Mouse (Mus musculus): ENCODE measurements around the gene Zbtb4.
"Not testable (repeated sequence)": the region's sequence is repeated elsewhere in the genome, so short reads cannot be mapped to it uniquely, and the experiment has no call there.

Zbtb4 gene

DNA sequence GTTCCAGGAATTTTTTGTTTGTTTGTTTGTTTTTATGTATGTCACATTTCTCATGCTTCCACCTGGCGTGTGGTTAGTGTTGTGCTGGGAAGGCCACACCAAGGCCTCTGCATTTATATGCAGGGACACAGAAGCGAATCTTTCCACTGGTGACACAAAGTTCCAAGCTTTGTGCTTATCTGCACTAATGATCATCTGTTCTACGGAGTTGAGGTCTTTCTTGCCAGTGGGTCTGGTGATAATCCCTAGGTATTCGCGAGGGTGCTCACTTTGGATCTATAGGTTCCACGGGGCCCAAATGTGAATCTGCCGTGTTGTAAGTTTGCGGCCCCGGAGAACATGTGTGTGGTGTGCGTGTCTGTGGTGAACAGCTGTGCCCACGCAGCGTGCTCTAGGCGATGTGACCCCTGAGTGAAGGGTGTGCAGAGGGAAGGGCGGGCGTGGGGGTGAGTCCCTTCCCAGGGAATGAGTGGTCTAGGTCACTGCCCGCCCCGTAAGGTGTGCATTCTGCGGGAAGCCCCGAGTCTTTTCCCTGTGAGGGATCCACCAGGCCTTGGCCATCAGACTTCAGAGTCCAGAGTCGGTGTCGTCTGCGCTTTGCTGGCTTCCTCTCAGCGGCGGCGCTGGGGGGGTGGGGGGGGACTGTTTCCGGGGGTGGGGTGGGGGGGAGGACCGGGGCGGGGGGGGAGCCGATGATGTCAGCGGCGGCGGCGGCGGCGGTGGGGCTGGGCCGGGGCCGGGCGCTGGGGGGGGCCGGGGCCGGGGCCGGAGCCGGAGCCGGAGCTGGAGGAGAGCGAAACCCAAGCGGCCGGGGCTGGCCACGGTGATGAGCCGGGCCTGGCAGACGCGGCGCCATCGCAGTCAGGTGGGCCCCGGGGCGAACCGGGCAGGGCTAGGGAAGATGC, at the start of gene Zbtb4:
Zbtb4 (plus strand) TSS at position 692 of the 905 bp plus-strand sequence.
- DNase-seq (ENCODE audit: low spot score): no peak

DNA sequence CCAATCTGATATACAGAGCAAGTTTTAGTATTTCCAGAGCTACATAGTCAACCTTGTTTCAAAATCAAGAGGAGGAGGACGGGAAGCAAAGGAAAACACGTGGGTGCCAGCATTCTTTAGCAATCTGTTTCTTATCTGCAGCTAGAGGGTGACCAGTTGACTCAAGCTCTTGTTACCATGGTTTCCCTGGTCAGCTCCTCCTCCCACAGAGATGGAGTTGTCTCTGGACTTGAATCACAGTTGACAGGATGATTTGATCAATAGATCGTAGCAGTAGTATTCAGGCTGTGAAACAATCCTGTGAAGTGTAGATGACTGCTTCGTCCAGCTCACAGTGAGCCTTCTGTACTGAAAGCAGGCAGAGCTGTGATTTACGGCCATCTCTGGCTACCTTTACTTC, 49.8 kb upstream of the Zbtb4 start:
- no peak for DNase-seq (ENCODE audit: low spot score)

DNA sequence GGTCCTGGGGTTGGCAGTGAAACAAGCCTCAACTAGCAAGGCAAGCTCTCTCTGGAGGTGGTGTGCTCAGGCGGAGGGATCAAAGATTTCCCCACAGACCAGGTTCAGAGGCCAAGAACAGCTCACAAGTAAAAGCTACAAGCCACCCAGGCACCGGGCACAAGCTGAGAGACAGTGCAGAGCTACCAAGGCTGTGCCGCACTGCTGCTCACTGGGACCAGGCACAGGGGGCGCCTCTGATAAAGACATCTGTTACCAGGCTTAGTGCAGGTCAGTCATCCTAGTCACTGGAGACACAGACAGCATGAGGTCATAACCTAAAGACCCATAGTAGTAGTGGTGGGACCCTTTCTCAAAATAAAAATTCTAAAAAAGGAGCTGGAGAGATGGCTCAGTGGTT, 48.8 kb upstream of the Zbtb4 start:
- no peak for DNase-seq (ENCODE audit: low spot score)

DNA sequence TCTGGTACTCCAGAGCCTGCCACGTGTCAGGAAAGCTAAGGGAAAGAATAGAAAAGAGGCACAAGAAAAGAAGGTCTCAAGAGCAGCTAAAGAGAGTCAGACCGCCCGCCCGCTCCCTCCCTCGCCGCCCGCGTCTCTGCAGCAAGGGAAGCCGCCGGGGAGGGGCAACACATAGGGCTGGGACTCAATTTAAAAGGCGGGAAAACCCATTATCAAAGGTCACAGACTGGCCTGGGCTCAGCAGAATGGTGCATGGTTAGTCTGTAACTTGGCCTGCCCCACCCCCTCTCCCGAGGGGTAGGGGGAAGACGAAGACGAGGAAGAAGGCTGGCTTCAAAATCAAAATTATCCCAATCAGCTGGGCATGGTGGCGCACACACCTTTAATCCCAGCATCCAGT, 47.1 kb upstream of the Zbtb4 start:
- DNase-seq (ENCODE audit: low spot score): no peak

DNA sequence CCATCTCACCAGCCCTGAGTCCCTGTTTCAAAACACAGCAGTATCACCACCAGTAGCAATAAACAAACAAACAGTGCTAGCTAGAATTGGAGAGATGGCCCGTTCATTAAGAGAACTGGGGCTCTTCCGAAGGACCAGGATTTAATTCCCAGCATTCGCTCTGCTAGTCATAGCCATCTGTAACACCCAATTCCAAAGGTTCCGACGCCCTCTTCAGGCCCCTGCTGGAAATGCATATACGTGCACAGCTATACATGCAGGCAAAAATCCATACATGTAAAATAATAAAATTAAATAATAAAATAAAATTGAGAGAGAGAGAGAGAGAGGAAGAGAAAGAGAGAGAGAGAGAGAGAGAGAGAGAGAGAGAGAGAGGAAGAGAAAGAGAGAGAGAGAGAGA, 46.3 kb upstream of the Zbtb4 start:
- no peak for DNase-seq (ENCODE audit: low spot score)

DNA sequence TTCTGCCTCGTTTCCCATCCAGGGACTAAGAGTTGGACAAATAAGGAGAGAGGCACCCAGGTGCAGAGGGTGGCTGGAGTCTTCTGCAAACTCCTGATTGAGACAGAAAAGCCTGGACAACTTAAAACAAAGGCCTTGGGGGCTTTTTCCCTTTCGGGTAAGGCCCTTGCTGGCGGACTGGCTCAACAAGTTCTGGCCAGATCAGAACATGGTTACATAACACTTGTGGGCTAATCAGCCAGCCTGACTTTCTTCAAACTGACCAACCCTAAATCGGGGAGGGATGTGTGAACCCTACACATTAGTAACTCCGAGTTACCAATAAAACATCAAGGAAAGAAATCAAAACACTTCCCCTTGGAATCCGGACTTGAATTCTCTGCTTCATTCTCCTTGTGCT, 44.9 kb upstream of the Zbtb4 start:
- DNase-seq (ENCODE audit: low spot score): no peak

DNA sequence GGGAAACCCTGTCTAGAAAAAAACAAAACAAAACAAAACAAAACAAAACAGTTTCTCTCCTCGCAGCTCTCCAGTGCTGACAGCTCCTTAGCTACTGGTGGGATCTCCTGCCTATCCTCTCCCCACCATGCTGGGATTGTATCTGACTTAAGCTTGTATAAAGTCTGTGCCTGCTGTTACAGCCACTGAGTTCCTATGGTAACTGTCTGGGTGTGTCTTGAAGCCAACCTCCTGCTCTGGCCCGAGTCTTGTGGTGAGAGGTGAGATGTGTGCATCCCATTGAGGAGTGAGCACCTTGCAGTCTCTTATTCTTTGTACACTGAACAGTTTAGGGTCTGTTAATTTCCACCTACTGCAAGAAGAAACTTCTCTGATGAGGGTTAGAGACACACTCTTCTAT, 42.6 kb upstream of the Zbtb4 start:
- no peak for DNase-seq (ENCODE audit: low spot score)

DNA sequence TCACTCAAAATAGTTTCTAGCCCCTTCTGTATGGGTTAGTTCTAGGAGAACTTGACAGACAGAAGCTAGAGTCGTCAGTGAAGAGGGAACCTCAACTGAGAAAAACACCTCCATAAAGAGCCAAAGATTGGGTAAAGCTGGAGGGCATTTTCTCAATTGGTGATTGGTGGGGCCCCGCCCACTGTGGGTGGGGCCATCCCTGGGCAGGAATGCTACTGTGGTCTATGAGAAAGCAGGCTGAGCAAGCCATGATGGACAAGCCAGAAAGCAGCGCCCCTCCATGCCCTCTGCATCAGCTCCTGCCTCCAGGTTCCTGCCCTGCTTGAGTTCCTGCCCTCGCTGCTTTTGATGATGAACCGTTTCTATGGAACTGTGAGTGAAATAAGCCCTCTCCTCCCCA, 39.8 kb upstream of the Zbtb4 start:
- no peak for DNase-seq (ENCODE audit: low spot score)

DNA sequence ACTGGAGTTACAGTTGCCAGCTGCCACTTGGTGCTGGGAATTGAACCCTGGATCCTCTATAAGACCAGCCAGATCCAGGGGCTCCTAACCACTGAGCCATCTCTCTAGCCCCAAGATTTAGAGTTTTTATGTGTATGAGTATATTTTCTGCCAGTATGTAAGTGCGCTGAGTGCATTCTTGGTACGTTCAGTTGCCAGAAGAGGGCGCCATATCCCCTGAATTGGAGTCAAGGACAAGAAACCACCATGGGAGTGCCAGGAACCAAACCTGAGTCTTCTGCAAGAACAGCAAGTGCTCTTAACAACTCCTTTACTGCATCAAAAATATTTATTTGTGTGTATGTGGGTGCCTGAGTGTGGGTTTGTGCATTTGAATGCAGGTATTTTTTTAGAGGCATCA, 36.6 kb upstream of the Zbtb4 start:
- no peak for DNase-seq (ENCODE audit: low spot score)

DNA sequence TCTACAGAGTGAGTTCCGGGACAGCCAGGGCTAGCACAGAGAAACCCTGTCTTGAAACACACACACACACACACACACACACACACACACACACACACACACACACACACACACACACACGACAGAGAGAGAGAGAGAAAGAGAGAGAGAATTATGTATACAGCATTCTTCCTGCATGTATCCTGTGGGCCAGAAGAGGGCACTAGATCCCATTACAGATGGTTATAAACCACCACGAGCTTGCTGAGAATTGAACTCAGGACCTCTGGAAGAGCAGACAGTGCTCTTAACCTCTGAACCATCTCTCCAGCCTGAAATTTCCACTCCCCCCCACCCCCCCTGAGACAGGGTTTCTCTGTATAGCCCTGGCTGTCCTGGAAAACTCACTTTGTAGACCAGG, 34.3 kb upstream of the Zbtb4 start:
- DNase-seq (ENCODE audit: low spot score): not testable (repeated sequence)

DNA sequence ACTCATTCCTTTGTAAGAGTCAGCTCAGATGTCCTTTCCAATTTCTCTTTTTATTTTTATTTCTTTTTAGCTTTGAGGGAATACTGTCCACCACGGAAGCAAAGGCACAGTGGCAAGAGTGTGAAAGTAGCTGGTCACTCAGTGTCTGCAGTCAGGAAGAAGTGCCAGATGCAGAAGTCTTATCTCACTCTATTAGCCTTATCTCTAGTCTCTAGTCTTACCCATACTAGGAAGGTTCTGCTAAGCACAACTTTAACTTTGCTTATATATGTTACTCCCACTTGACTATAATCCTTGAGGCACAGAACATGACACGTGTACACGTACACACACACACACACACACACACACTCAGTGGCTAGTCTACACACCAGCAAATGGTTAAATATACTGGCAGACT, 14.1 kb upstream of the Zbtb4 start:
- no peak for DNase-seq (ENCODE audit: low spot score)

DNA sequence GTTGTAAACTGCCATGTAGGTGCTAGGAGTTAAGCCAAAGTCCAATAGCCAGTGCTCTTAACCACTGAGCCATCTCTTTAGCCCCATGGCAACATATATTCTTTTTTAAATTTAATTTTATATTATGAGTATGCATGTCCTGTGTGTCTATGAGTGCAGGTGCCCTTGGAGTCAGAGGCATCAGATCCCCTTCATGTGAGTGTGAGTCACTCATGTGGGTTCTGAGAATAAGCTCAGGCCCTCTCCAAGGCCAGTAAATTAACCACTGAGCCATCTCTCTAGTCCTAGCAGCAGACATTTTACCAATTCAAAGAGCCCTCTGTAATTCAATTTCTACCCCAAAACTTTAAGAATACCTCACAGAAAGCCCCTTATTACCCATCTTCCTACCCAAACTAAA, 13.0 kb upstream of the Zbtb4 start:
- no peak for DNase-seq (ENCODE audit: low spot score)

DNA sequence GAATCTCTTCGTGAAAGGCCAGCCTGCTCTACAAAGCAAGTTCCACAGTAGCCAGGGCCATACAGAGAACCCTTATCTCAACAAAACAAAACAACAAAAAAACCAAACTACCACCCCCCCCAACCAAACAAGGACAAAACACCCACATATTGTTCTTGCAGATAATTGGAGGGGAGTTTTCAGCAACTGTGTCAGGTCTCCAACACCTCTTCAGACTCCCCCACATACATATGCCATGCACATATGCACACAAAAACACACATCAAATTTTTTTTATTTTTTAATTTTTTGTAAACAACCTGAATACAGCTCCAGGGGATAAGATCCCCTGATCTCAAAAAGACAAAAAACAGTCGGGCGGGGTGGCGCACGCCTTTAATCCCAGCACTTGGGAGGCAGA, 11.5 kb upstream of the Zbtb4 start:
- no peak for DNase-seq (ENCODE audit: low spot score)

DNA sequence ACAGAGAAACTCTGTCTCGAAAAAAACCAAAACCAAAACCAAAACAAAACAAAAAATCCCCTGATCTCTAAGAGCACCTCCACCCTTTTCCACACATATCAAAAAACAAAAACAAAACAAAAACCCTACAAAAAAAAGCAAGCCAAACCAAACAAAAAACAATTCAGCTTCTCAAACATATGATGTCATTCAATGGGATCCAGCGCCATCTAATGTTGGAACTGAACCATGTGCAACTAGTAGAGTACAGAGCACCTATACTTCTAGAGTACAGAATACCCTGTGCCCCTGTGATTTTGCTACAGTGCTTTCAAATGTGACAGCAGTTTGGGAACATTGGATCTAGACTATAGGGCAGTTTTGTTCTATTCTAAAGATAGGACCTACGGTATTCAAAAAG, 11.0 kb upstream of the Zbtb4 start:
- DNase-seq (ENCODE audit: low spot score): no peak

DNA sequence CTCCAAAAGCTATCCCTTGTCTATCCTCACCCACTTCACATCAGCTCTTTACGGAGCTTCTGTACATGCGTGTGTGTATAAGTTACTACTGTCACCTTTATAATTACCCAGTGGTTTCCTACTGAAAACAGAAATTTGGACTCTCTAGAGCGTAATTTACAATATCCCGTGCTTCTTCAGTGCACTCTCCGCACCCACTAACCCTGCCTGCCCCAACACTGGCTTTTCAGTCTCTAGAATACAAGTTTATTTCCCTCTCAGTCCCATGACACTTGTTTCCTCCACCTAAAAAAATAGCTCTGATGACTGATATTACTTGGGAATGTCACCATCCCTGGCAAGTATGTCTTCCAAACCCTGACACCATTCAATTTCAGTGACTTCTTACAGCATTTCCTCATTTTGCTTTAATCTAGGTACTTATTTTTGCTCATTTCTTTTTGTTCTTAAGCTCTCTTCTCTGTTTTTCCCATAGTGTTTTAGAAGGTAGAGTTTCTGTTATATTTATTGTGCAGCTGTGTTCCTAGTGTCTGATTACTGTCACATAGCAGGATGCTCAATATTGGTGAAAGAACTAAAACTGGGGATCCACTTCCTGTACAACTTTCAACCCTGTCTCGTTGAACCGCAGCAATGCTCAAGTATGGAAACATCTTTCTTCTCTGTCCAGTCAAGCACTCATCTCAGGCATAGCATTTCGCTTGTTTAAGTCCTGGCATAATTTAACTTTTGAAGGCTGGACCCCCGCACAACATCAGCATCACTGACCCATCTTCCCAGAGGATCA, 8.2 kb upstream of the Zbtb4 start:
- no peak for DNase-seq (ENCODE audit: low spot score)

DNA sequence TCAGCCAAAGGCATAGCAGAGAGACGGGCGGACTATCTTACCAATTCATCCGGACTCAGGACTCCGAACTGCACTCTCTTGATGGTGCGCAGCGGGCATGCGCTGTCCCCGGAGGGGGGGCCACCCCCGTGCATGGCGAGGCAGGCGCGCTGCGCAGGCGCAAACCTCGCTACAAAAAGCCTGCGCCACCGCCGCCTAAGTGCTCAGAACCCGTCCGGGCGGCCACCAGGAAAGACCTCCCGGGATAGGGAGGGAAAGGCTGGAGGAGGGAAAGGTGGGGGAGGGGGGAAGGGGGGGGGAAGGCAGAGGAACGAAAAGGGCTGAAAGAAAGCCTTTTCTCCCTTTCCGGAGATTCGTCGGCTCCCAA, 7.6 kb upstream of the Zbtb4 start:
- DNase-seq (ENCODE audit: low spot score): peak; percentile 88

DNA sequence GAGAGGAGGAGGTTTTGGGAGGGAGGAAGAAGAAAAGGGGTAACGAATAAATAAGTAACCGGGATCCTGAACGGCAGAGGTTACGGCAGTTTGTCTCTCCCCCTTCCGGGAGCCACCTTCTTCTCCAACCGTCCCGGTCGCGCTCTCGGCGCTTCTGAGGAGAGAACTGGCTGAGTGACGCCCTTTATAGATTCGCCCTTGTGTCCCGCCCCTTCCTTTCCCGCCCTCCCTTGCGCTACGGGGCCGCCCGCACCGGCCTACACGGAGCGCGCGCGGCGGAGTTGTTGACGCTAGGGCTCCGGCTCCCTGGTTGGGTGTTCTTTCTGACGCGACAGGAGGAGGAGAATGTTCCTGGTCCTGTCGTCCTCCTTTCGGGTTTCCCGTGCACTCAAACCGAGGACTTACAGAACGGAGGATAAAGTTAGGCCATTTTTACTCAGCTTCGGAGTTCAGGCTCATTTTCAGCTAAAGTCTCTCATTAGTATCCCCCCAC, 7.2 kb upstream of the Zbtb4 start, which contains the start of gene Polr2a:
Polr2a (minus strand) TSS at position 160 of the 493 bp plus-strand sequence.
- peak; percentile 91 for DNase-seq (ENCODE audit: low spot score)

DNA sequence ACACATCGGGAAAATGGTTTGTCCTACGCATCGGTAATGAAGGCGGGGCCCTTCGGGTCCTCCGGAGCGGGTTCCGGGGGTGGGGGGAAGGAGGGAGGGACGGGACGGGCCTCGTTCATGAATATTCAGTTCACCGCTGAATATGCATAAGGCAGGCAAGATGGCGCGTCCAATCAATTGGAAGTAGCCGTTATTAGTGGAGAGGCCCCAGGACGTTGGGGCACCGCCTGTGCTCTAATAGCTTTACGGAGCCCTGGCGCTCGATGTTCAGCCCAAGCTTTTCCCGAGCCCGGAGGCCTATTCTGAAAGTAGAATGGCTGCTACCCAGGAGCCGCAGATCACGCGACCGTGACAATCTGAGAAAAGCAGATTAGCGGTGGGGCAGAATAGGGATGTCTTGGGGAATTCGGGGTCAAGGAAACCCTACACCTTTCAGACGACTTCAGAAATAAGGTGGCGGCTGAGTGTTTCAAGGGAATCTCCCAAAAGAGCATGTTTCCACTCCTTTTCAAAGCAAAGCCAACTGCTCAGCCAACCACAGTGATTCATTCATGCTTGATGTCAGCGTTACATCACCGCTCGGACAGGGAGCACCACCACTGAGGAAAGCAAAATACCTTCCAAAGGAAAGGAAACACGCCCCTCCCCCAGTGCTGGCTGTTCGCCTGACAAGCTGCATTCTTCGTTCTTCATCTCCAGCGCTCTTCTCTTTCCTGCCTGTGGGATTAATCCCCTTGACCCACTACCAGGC, 6.6 kb upstream of the Zbtb4 start:
- DNase-seq (ENCODE audit: low spot score): no peak

DNA sequence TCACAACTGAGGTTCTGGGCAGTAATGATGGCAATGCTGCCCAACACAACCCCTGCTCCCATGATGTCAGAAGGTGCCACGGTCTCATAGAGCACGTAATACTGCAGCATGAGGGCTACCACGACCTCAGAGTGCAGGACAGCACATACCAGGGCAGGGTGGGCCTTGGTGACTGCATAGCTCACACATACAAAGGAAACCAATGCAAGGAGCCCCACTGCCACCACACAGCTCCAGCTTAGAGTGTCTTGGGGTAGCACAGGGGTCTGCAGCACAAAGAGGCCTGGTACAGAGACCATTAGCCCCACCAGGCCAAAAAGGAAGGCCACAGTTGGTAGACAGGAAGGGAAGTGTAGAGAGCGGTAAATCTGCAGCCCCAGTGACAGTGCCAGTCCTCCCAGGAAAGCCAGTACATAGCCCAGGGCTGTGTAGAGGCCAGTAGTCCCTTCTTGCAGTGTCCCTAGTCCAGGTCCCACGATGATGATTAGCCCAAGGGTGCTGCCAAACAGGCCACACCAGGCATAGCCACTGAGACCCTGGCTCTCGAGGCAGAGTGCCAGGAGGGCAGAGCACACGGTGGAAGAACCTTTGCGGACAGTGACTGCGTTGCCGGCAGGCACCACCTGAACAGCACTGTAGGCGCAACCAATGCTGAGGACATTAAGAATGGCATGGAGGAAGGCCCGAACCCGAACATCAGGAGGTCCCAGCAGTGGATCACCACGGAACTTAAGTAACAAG, 5.4 kb upstream of the Zbtb4 start:
- no peak for DNase-seq (ENCODE audit: low spot score)

DNA sequence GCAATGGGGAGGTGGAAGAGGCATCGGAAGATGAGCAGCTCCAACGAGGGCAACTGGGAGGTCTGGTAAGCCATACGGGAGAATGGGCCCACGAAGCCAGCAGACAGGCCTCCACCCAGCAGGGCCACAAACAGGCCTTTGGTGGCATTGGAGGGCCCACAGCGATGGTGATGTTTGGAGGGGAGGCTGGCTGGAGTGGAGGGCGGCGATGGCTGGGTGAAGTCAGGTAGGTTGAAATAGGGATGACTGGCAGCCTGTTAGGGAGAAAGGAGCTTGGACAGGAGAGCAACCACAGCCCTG, 4.9 kb upstream of the Zbtb4 start:
- no peak for DNase-seq (ENCODE audit: low spot score)

DNA sequence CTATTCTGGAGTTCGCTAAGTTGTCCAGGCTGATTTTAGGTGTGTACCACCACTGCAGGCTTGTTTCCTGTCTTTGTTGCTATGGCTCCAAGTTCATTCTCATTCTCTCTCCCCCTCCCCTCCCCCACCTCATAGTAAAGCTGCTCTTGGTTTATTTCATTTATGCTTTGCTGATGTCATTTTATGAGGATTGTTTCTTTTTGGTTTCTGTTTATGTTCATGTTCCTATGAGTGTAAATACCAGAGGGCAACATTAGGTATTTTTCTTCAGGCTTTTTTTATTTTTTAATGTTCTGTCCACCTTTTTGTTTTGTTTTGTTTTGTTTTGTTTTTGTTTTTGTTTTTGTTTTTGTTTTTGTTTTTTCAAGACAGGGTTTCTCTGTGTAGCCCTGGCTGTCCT, 3.8 kb upstream of the Zbtb4 start, which contains the start of gene Slc35g3:
Slc35g3 (minus strand) TSS at position 101 of the 400 bp plus-strand sequence.
- DNase-seq (ENCODE audit: low spot score): no peak

DNA sequence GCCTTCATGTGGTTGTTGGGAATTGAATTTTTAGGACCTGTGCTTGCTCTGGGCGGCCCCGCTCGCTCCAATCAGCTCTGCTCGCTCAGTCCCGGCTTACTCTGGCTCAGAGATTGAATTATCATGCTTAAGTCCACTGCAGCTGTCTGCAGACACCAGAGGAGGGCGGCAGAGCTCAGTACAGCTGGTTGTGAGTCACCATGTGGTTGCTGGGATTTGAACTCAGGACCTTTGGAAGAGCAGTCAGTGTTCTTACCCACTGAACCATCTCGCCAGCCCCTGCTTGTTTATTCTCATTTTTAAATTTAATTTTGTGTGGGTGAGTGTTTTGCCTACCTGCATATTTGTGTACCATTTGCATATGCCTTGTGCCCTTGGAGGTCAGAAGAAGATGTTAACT, 2.2 kb upstream of the Zbtb4 start:
- DNase-seq (ENCODE audit: low spot score): no peak

Measured in urinary bladder, postnatal 10 days (tissue).